ENCODE assay signal across 10 mouse cellular contexts in genomic region chr7:28806869-28807268, GRCm38 (mm10). TPM values are rescaled to one million over a fixed set of nuclear protein-coding genes. Genes with fewer than 3 reads are reported as not detected.
A peak's percentile ranks its signal among the peaks of the same experiment; 100 is the strongest.
DNase-seq lines count a peak whose midpoint lies in the region; TF ChIP-seq lines count a peak whose summit lies in the region.
"Had no signal": no experiment of that assay in that cellular context is flagged by ENCODE, and none has a peak within 500 bp of the region (broad histone marks: within the 10 kb centered on the region; RNA-seq: fewer than 3 reads in every experiment).

No protein-coding gene starts in this region.

- H3K4me3 ChIP-seq in layer of hippocampus, adult 2 months: no peak overlapping the region
- H3K4me3 ChIP-seq in embryonic facial prominence, embryonic 10.5 days: no peak overlapping the region
- H3K4me3 ChIP-seq: heart, embryonic 13.5 days had no signal

- peaks cover 2% of the 10 kb centered on the region for H3K36me3 ChIP-seq in embryonic facial prominence, embryonic 10.5 days (replicated peaks)

- intact Hi-C loops in left cerebral cortex, postnatal 14 days (cut with DNase I): no loop called here

- H3K27ac ChIP-seq in layer of hippocampus, adult 2 months: 0 out of 2 replicates have a peak overlapping the region, but pooled peaks have one; percentile 28
- H3K27ac ChIP-seq in embryonic facial prominence, embryonic 10.5 days (replicated peaks): 0 out of 2 replicates have a peak overlapping the region, but pooled peaks have one; percentile 35

- peaks cover 40% of the 10 kb centered on the region for H3K4me1 ChIP-seq in embryonic facial prominence, embryonic 10.5 days

- peak; percentile 45 for DNase-seq in adrenal gland, postnatal 14 days
- no peak for DNase-seq in adrenal gland, postnatal 36 days
- no peak for DNase-seq in layer of hippocampus, adult 2 months (ENCODE audit: low spot score in 2 of 2)
- DNase-seq in layer of hippocampus, adult 9-10 months (ENCODE audit: low spot score): no peak
- peak; percentile 71 for DNase-seq in A20 (ENCODE audit: low read depth, low spot score)
- DNase-seq in embryonic facial prominence, embryonic 10.5 days (ENCODE audit: low spot score): no peak
- DNase-seq in embryo, embryonic 10 days (ENCODE audit: low spot score): no peak
- no peak for DNase-seq in left cerebral cortex, postnatal 14 days (ENCODE audit: low spot score in 2 of 2)

- peak; percentile 30 for TF ChIP-seq CTCF in layer of hippocampus, adult 2 months (conservative IDR thresholded peaks at IDR 0.05)

- H3K27me3 ChIP-seq in embryonic facial prominence, embryonic 10.5 days (replicated peaks; ENCODE audit: low read depth, poor library complexity, severe bottlenecking): no peaks in the 10 kb centered on the region
- H3K27me3 ChIP-seq: heart, embryonic 13.5 days; limb, embryonic 12.5 days had no signal

- no peaks in the 10 kb centered on the region for H3K9me3 ChIP-seq in embryonic facial prominence, embryonic 10.5 days
- H3K9me3 ChIP-seq: heart, embryonic 13.5 days; limb, embryonic 12.5 days had no signal

- WGBS in embryonic facial prominence, embryonic 10.5 days: 86% methylated on average over 4 of the region's 4 CpGs

RNA-seq across cellular contexts. Expression of gene Hnrnpl, which starts 1.5 kb away (rescaled TPM):
- total RNA-seq in adrenal gland, postnatal 14 days (2021): 423 and 480 TPM in 2 replicates
- 100 to 1,000 TPM; 415 to 420 TPM for total RNA-seq in adrenal gland, postnatal 36 days (2021)
- 100 to 1,000 TPM; 410 to 476 TPM for total RNA-seq in layer of hippocampus, adult 2 months (2021)
- polyA plus RNA-seq in embryonic facial prominence, embryonic 10.5 days (2016; fragmentation: Nextera tagmentation; extraction: Ambion mirVana): 325 and 346 TPM in 2 replicates
- 100 to 1,000 TPM; 401 to 422 TPM for total RNA-seq in left cerebral cortex, postnatal 14 days (2021)

RNA-seq across cellular contexts. Expression of gene Rinl, which starts 18.1 kb away (rescaled TPM):
- 3.1 and 7.3 TPM in 2 replicates for total RNA-seq in adrenal gland, postnatal 14 days (2021)
- 1 to 10 TPM; 2.5 to 2.8 TPM for total RNA-seq in adrenal gland, postnatal 36 days (2021)
- total RNA-seq in layer of hippocampus, adult 2 months (2021): 1 to 10 TPM; 2.6 to 4.5 TPM
- 2.2 and 2.8 TPM in 2 replicates for polyA plus RNA-seq in embryonic facial prominence, embryonic 10.5 days (2016; fragmentation: Nextera tagmentation; extraction: Ambion mirVana)
- 1 to 10 TPM; 1.6 to 2.5 TPM for total RNA-seq in left cerebral cortex, postnatal 14 days (2021)

RNA-seq across cellular contexts. Expression of gene Ech1, which starts 18.1 kb away (rescaled TPM):
- 1,138 and 1,196 TPM in 2 replicates for total RNA-seq in adrenal gland, postnatal 14 days (2021)
- 100 to 1,000 TPM; 543 to 577 TPM for total RNA-seq in adrenal gland, postnatal 36 days (2021)
- total RNA-seq in layer of hippocampus, adult 2 months (2021): 10 to 100 TPM; 66.4 to 68.8 TPM
- polyA plus RNA-seq in embryonic facial prominence, embryonic 10.5 days (2016; fragmentation: Nextera tagmentation; extraction: Ambion mirVana): 75.8 and 81.7 TPM in 2 replicates
- 10 to 100 TPM; 43.6 to 44.2 TPM for total RNA-seq in left cerebral cortex, postnatal 14 days (2021)

RNA-seq across cellular contexts. Expression of gene Lgals4, which starts 26.8 kb away (rescaled TPM):
- 18.7 and 32.4 TPM in 2 replicates for total RNA-seq in adrenal gland, postnatal 14 days (2021)
- 10 to 100 TPM; 11.3 to 12.7 TPM for total RNA-seq in adrenal gland, postnatal 36 days (2021)
- total RNA-seq in layer of hippocampus, adult 2 months (2021): 1 to 10 TPM; 4.4 to 6.8 TPM
- 4.4 and 4.9 TPM in 2 replicates for polyA plus RNA-seq in embryonic facial prominence, embryonic 10.5 days (2016; fragmentation: Nextera tagmentation; extraction: Ambion mirVana)
- 1 to 10 TPM; 2.6 TPM for total RNA-seq in left cerebral cortex, postnatal 14 days (2021)

RNA-seq across cellular contexts. Expression of gene Nfkbib, which starts 39.6 kb away (rescaled TPM):
- total RNA-seq in adrenal gland, postnatal 14 days (2021): 38.5 and 43.0 TPM in 2 replicates
- total RNA-seq in adrenal gland, postnatal 36 days (2021): 10 to 100 TPM; 44.1 to 49.2 TPM
- 10 to 100 TPM; 25.6 to 27.2 TPM for total RNA-seq in layer of hippocampus, adult 2 months (2021)
- 55.1 and 55.5 TPM in 2 replicates for polyA plus RNA-seq in embryonic facial prominence, embryonic 10.5 days (2016; fragmentation: Nextera tagmentation; extraction: Ambion mirVana)
- 10 to 100 TPM; 39.3 to 39.6 TPM for total RNA-seq in left cerebral cortex, postnatal 14 days (2021)

Comparison
In these comparisons a context has a peak if more than half of its experiments do, and no peak if none do; other contexts are left out.
1. DNase-seq: peak in adrenal gland, postnatal 14 days (single experiment) and A20 (single experiment); none in adrenal gland, postnatal 36 days (0 of 2), layer of hippocampus, adult 2 months (0 of 2), layer of hippocampus, adult 9-10 months (single experiment), embryonic facial prominence, embryonic 10.5 days (single experiment), embryo, embryonic 10 days (single experiment) and left cerebral cortex, postnatal 14 days (0 of 2).
2. RNA of gene Ech1, which starts 18.1 kb away (total RNA-seq): 1,138 to 1,196 TPM in adrenal gland, postnatal 14 days and 543 to 577 TPM in adrenal gland, postnatal 36 days; 66.4 to 68.8 TPM in layer of hippocampus, adult 2 months and 43.6 to 44.2 TPM in left cerebral cortex, postnatal 14 days; every median in the first group is over 4 times any median in the second.